Mouse (Mus musculus) gastrocnemius, adult 2 months (tissue): ENCODE measurements around the gene Ifnar2. TPM values are rescaled to one million over a fixed set of nuclear protein-coding genes. Genes with fewer than 3 reads are reported as not detected.

Experiments used
- DNase-seq: peaks from one replicate; pipeline ENCODE4 v3.0.0; 2022
- H3K27ac ChIP-seq: fragments of 200-600 bp; 2 replicates; pipeline ENCODE4 v1.8.1; 2022; ENCODE audit warnings: mild to moderate bottlenecking
- H3K4me3 ChIP-seq: fragments of 200-600 bp; 2 replicates; pipeline ENCODE4 v1.8.1; 2022; ENCODE audit warnings: mild to moderate bottlenecking, moderate library complexity
- CTCF ChIP-seq: fragments of 200-600 bp; IDR thresholded peaks from 2 replicates; pipeline ENCODE4 v1.8.1; 2022; ENCODE audit warnings: antibody characterized with exemption, mild to moderate bottlenecking, moderate library complexity
- intact Hi-C: fragments of 180-260 bp; cut with DNase I; formaldehyde crosslinking; loops from one replicate; pipeline ENCODE4 v1.15.1; 2025
- total RNA-seq, 2 experiments: library from RNA; stranded (reverse); gene quantifications; 2 replicates each; pipeline ENCODE4 v1.2.3; 2021

Ifnar2 gene
- total RNA-seq, 2 experiments from 2014 or later: 6.8 to 11.4 TPM

DNA sequence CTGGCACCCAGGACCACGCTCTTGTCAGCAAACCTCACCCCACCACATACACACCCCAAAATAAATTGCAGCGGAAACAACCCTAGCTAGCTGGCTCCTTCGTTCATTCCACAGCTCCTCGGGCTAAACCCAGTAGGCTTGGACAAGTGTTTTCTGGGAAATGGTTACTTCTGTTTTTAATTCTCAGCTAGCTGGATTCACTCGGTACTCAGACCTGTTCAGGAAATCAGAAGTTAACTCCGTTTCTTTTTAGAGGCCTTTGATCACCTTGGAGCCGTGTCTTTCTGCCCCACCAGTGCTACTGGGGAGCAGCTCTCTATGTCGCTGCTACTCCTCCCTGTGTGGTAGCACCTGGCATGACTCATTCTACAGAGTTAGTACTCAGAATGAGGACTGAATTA lies 70.6 kb downstream of the Ifnar2 start:
- no peak overlapping the region for H3K4me3 ChIP-seq
- DNase-seq: no peak
- no peak for TF ChIP-seq CTCF
- H3K27ac ChIP-seq: no peak overlapping the region
- intact Hi-C loops: loop anchor here (5.0 kb wide), 1 partner anchor 86 kb away; no protein-coding TSS in a partner anchor

GRCm38 (mm10) chr16:91444847-91445246 lies 72.3 kb downstream of the Ifnar2 start:
- TF ChIP-seq CTCF: no peak
- intact Hi-C loops: loop anchor here (5.0 kb wide), 1 partner anchor 88 kb away; no protein-coding TSS in a partner anchor
- no peak overlapping the region for H3K4me3 ChIP-seq
- no peak overlapping the region for H3K27ac ChIP-seq
- DNase-seq: no peak

DNA sequence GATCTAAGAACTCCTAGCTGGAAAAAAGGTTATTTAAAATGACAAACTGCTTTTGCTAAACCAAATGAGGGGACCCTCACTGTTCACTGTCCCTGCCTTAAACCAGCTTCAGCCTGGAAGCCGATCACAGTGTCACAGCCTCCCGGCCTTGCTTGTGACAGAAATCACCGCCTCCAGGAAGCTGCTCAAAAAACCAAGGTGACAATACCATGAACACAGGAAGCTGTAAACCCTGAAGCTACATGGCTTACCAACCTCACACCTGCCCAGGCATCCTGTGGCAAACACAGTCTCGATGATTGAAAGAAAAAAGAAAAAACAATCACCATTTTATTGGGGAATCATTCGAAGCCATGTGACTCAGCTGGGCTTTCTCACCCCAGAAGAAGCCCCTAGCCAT lies 73.0 kb downstream of the Ifnar2 start:
- DNase-seq: no peak
- H3K4me3 ChIP-seq: no peak overlapping the region
- no peak for TF ChIP-seq CTCF
- H3K27ac ChIP-seq: no peak overlapping the region
- intact Hi-C loops: no loop called here

GRCm38 (mm10) chr16:91446778-91447511 lies 74.4 kb downstream of the Ifnar2 start:
- TF ChIP-seq CTCF: no peak
- no peak overlapping the region for H3K4me3 ChIP-seq
- no peak overlapping the region for H3K27ac ChIP-seq
- intact Hi-C loops: no loop called here
- no peak for DNase-seq

DNA sequence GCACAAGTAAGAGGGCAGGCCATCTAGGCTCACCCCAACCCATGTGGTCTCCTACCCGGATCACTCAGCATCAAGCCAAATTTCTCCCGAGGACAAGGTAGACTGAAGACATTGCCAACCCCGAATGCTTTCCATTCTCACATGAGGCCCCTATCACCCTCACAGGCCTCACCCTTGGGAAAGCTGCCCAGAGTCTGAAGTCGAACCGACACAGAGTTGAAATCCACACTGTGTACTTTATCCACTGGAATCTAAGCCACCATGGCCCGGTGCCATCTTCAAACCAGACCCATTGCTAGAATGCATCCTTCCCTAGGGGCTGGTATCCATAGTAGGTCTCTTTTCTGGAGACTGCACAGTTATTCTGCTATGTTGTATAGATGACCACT lies 74.9 kb downstream of the Ifnar2 start:
- no peak for TF ChIP-seq CTCF
- H3K4me3 ChIP-seq: no peak overlapping the region
- H3K27ac ChIP-seq: no peak overlapping the region
- intact Hi-C loops: no loop called here
- DNase-seq: peak; percentile 34

- H3K4me3 ChIP-seq: no peak overlapping the region
- no peak for TF ChIP-seq CTCF
- DNase-seq: no peak
- H3K27ac ChIP-seq: no peak overlapping the region
- intact Hi-C loops: no loop called here
Measured at GRCm38 (mm10) chr16:91448088-91448487, 75.5 kb downstream of the Ifnar2 start.

GRCm38 (mm10) chr16:91448895-91449294 lies 76.3 kb downstream of the Ifnar2 start:
- no peak for TF ChIP-seq CTCF
- no peak overlapping the region for H3K27ac ChIP-seq
- intact Hi-C loops: no loop called here
- H3K4me3 ChIP-seq: no peak overlapping the region
- no peak for DNase-seq

DNA sequence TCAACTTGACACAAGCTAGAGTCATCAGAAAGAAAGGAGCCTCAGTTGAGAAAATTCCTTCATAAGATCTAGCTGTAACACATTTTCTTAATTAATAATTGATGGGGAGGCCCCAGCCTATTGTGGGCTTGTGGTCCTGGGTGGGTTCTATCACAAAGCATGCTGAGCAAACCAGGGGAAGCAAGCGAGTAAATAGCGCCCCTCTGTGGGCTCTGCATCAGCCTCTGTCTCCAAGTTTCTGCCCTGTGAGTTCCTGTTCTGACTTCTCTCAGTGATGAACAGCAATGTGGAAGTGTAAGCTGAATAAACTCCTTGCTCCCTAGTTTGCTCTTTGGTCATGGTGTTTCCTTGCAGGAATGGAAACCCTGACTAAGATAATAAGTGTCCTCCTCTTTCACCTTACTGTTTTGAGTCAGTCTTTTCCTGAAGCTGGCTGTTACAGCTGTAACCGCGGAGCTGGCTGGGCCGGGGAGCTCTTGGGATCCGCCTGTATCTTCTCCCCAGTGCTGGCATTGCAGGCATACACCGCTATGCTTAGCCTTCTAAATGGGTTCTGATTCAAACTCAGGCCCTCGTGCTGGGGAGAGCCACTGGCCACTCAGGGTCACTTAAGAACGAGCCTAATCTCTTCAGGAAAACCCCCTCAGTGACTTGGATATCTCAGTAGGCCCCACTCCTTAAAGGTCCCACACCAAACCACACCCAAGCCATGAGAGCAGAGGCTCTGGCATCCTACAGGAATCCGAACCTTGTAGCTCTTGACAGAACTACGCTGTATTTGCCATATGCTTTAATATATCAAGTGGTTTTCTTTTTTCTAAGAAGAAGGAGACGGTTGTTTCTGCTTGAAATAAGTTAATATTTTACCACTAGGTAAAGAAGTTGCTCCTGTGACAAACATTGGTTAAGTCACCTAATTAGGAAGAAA lies 77.8 kb downstream of the Ifnar2 start:
- DNase-seq: no peak
- intact Hi-C loops: no loop called here
- peak; percentile 4; the same call in 1 of the 2 replicates for TF ChIP-seq CTCF
- no peak overlapping the region for H3K27ac ChIP-seq
- H3K4me3 ChIP-seq: no peak overlapping the region

DNA sequence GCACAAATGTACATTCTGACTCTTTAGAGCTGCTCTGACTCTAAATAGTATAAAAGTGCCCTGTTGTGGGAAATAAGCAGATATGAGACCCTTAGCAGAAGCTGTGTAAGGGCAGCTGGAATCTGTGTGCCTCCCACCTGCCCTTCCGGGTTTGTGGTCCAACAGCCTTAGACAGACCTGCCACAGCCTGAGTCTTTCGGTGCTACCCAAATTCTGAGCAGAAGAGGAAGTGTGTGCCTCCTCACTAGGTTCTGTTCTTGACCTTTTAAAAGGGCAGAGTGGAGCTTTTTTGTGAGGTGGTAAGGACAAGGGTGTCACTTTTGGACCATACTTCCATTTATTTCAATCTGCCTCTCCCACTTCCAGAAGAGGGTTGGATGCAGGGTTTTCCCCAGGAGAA lies 79.4 kb downstream of the Ifnar2 start:
- no peak for TF ChIP-seq CTCF
- intact Hi-C loops: no loop called here
- Histone ChIP-seq H3K4me3 (no peak overlapping the region), H3K27ac (peak overlapping the region; percentile 71)
- DNase-seq: no peak

- H3K27ac ChIP-seq: peak overlapping the region; percentile 71
Measured at GRCm38 (mm10) chr16:91452363-91452896, 79.8 kb downstream of the Ifnar2 start.

More at GRCm38 (mm10) chr16:91452363-91452896, 79.8 kb downstream of the Ifnar2 start:
- peak; percentile 24; the same call in 1 of the 2 replicates for TF ChIP-seq CTCF
- no peak overlapping the region for H3K4me3 ChIP-seq
- DNase-seq: peak; percentile 23
- intact Hi-C loops: no loop called here

Other genes with a start within 250 kb of the Ifnar2 start
- gene Olig2, start 147.3 kb upstream of the Ifnar2 start, total RNA-seq: not detected
- gene Olig1, start 103.0 kb upstream of the Ifnar2 start, total RNA-seq: not detected
- gene Gm21970, start 18.9 kb downstream of the Ifnar2 start, total RNA-seq: under 1 TPM in 1 of 2 experiments, not detected in 1; 0.45 TPM
- 1 to 10 TPM; 6.2 to 7.9 TPM for gene Il10rb, start 33.4 kb downstream of the Ifnar2 start, total RNA-seq
- gene Ifnar1, start 112.5 kb downstream of the Ifnar2 start, total RNA-seq: 10 to 100 TPM; 12.6 to 15.1 TPM
- 10 to 100 TPM; 55.2 to 55.5 TPM for gene Ifngr2, start 174.3 kb downstream of the Ifnar2 start, total RNA-seq
- gene Tmem50b, start 225.0 kb downstream of the Ifnar2 start, total RNA-seq: 10 to 100 TPM; 16.0 to 17.7 TPM
- gene Dnajc28, start 246.2 kb downstream of the Ifnar2 start, total RNA-seq: 10 to 100 TPM; 15.8 to 21.8 TPM